ENCODE assay signal across 25 mouse cellular contexts in genomic region chr4:155643531-155643930, GRCm38 (mm10). TPM values are rescaled to one million over a fixed set of nuclear protein-coding genes. Genes with fewer than 3 reads are reported as not detected.
A peak's percentile ranks its signal among the peaks of the same experiment; 100 is the strongest.
DNase-seq lines count a peak whose midpoint lies in the region; ATAC-seq and TF ChIP-seq lines count a peak whose summit lies in the region.
"Had no signal": no experiment of that assay in that cellular context is flagged by ENCODE, and none has a peak within 500 bp of the region (broad histone marks: within the 10 kb centered on the region; RNA-seq: fewer than 3 reads in every experiment).

No protein-coding gene starts in this region.

- peak; percentile 53 to 62 for DNase-seq in kidney, adult 8-10 months
- DNase-seq in kidney, adult 18-20 months: no peak
- peak; percentile 51 to 64 for DNase-seq in kidney, postnatal 25 days
- no peak for DNase-seq in cerebellum, adult 11-12 months
- DNase-seq in right cerebral cortex, postnatal 25 days: no peak
- no peak for DNase-seq in urinary bladder, postnatal 25 days (ENCODE audit: low spot score)
- DNase-seq: adrenal gland, adult 8-10 months; adrenal gland, postnatal 36 days; cerebellum, adult 11 months; cerebellum, adult 9-10 months; cerebellum, postnatal 25 days; gastrocnemius, adult 2 months; gastrocnemius, postnatal 25 days; heart, postnatal 36 days had no signal

- 62% methylated on average over 1 of the region's 1 CpGs for WGBS in intestine, embryonic 16.5 days

- no peaks in the 10 kb centered on the region for H3K9me3 ChIP-seq in E14TG2a.4 (ENCODE audit: low read length)
- no peaks in the 10 kb centered on the region for H3K9me3 ChIP-seq in intestine, embryonic 16.5 days (ENCODE audit: control insufficient read depth, low read length)
- H3K9me3 ChIP-seq: embryonic facial prominence, embryonic 10.5 days; forebrain, embryonic 10.5 days; heart, embryonic 12.5 days; hindbrain, embryonic 15.5 days had no signal

- ATAC-seq in intestine, embryonic 16.5 days: peak; percentile 67
- ATAC-seq: forebrain, embryonic 14.5 days had no signal

- H3K4me1 ChIP-seq in E14TG2a.4 (replicated peaks; ENCODE audit: low read depth, low read length): peaks cover 11% of the 10 kb centered on the region
- H3K4me1 ChIP-seq in intestine, embryonic 16.5 days (ENCODE audit: control insufficient read depth, insufficient read depth, low read length): no peaks in the 10 kb centered on the region
- H3K4me1 ChIP-seq: embryonic facial prominence, embryonic 10.5 days; forebrain, embryonic 10.5 days; heart, embryonic 12.5 days; hindbrain, embryonic 15.5 days had no signal

- peaks cover 94% of the 10 kb centered on the region for H3K36me3 ChIP-seq in E14TG2a.4 (ENCODE audit: insufficient read depth, low read length)
- peaks cover 32% of the 10 kb centered on the region for H3K36me3 ChIP-seq in intestine, embryonic 16.5 days (ENCODE audit: control insufficient read depth, insufficient read depth, low read length)

- H3K9ac ChIP-seq in intestine, embryonic 16.5 days (ENCODE audit: low read depth, low read length): no peak overlapping the region
- H3K9ac ChIP-seq: heart, embryonic 12.5 days; hindbrain, embryonic 15.5 days had no signal

- no peaks in the 10 kb centered on the region for H3K27me3 ChIP-seq in E14TG2a.4 (ENCODE audit: insufficient read depth, low read length)
- no peaks in the 10 kb centered on the region for H3K27me3 ChIP-seq in intestine, embryonic 16.5 days (replicated peaks; ENCODE audit: control insufficient read depth, insufficient read depth, low read length)
- H3K27me3 ChIP-seq: CH12.LX; heart, embryonic 12.5 days; hindbrain, embryonic 15.5 days had no signal

- no peak overlapping the region for H3K4me2 ChIP-seq in intestine, embryonic 16.5 days (ENCODE audit: low read depth, low read length)
- H3K4me2 ChIP-seq: heart, embryonic 12.5 days; hindbrain, embryonic 15.5 days had no signal

- H3K27ac ChIP-seq in intestine, embryonic 16.5 days (ENCODE audit: low read length): no peak overlapping the region
- H3K27ac ChIP-seq: embryonic facial prominence, embryonic 10.5 days; forebrain, embryonic 10.5 days; gastrocnemius, adult 2 months; hindbrain, embryonic 15.5 days had no signal

- no peak overlapping the region for H3K4me3 ChIP-seq in E14TG2a.4 (replicated peaks; ENCODE audit: low read length)
- H3K4me3 ChIP-seq in intestine, embryonic 16.5 days (ENCODE audit: low read length): no peak overlapping the region
- H3K4me3 ChIP-seq: embryonic facial prominence, embryonic 10.5 days; forebrain, embryonic 10.5 days; gastrocnemius, adult 2 months; heart, embryonic 12.5 days; hindbrain, embryonic 15.5 days had no signal

- TF ChIP-seq CTCF in E14TG2a.4 (conservative IDR thresholded peaks at IDR 0.05; ENCODE audit: low read length): 0 out of 2 replicates have a peak, but pooled peaks have one; percentile 3

RNA-seq across cellular contexts. Expression of gene Gm10563, which starts 1.7 kb away (rescaled TPM):
- polyA plus RNA-seq in intestine, embryonic 16.5 days (2015; fragmentation: Nextera tagmentation; extraction: Ambion mirVana): not detected in 2 replicates
- polyA plus RNA-seq: embryonic facial prominence, embryonic 10.5 days; embryonic facial prominence, embryonic 14.5 days; forebrain, embryonic 10.5 days; forebrain, embryonic 14.5 days; heart, embryonic 12.5 days; heart, embryonic 16.5 days; hindbrain, embryonic 11.5 days; hindbrain, embryonic 15.5 days had no signal

RNA-seq across cellular contexts. Expression of gene Mmp23, which starts 9.7 kb away (rescaled TPM):
- polyA plus RNA-seq in intestine, embryonic 16.5 days (2015; fragmentation: Nextera tagmentation; extraction: Ambion mirVana): 39.6 and 41.3 TPM in 2 replicates

RNA-seq across cellular contexts. Expression of gene Cdk11b, which starts 18.9 kb away (rescaled TPM):
- polyA plus RNA-seq in intestine, embryonic 16.5 days (2015; fragmentation: Nextera tagmentation; extraction: Ambion mirVana): 48.4 and 49.8 TPM in 2 replicates

RNA-seq across cellular contexts. Expression of gene Mib2, which starts 25.5 kb away (rescaled TPM):
- 18.6 and 18.7 TPM in 2 replicates for polyA plus RNA-seq in intestine, embryonic 16.5 days (2015; fragmentation: Nextera tagmentation; extraction: Ambion mirVana)

RNA-seq across cellular contexts. Expression of gene Slc35e2, which starts 42.3 kb away (rescaled TPM):
- polyA plus RNA-seq in intestine, embryonic 16.5 days (2015; fragmentation: Nextera tagmentation; extraction: Ambion mirVana): 6.2 and 7.1 TPM in 2 replicates

Comparison
In these comparisons a context has a peak if more than half of its experiments do, and no peak if none do; other contexts are left out.
1. DNase-seq: peak in kidney, adult 8-10 months (2 of 2) and kidney, postnatal 25 days (2 of 2); none in kidney, adult 18-20 months (single experiment), cerebellum, adult 11-12 months (single experiment), right cerebral cortex, postnatal 25 days (single experiment) and urinary bladder, postnatal 25 days (single experiment).